Mouse (Mus musculus): ENCODE measurements around the gene Lipc.

- TF ChIP-seq CTCF (IDR thresholded peaks at IDR 0.05; ENCODE audit: low read depth, low read length): no peak
- TF ChIP-seq GATA1 (IDR thresholded peaks at IDR 0.05; ENCODE audit: borderline replicate concordance, low read length): no peak
These were observed 27.1 kb upstream of the Lipc start for GRCm38 (mm10) chr9:70979171-70979570.
